Mouse (Mus musculus) embryonic stem cell, embryonic (primary cell): ENCODE measurements around the gene Mog.

Experiments used
- CTCF ChIA-PET, 4 experiments: fragments of 300-600 bp in 2 of 4; fragments of 350-600 bp in 2 of 4; sonication (Branson Sonifier 250); formaldehyde crosslinking; loops; one replicate each; lab custom pipeline; 2022; ENCODE audit warnings: inconsistent platforms in 2 of 4; lab: Charles Lee
- POLR2A ChIA-PET, 4 experiments: fragments of 300-600 bp in 2 of 4; fragments of 350-600 bp in 2 of 4; sonication (Branson Sonifier 250); formaldehyde crosslinking; loops; one replicate each; lab custom pipeline; 2022; ENCODE audit warnings: antibody characterized with exemption in 4 of 4, inconsistent platforms in 1 of 4; lab: Charles Lee

The Mog gene

DNA sequence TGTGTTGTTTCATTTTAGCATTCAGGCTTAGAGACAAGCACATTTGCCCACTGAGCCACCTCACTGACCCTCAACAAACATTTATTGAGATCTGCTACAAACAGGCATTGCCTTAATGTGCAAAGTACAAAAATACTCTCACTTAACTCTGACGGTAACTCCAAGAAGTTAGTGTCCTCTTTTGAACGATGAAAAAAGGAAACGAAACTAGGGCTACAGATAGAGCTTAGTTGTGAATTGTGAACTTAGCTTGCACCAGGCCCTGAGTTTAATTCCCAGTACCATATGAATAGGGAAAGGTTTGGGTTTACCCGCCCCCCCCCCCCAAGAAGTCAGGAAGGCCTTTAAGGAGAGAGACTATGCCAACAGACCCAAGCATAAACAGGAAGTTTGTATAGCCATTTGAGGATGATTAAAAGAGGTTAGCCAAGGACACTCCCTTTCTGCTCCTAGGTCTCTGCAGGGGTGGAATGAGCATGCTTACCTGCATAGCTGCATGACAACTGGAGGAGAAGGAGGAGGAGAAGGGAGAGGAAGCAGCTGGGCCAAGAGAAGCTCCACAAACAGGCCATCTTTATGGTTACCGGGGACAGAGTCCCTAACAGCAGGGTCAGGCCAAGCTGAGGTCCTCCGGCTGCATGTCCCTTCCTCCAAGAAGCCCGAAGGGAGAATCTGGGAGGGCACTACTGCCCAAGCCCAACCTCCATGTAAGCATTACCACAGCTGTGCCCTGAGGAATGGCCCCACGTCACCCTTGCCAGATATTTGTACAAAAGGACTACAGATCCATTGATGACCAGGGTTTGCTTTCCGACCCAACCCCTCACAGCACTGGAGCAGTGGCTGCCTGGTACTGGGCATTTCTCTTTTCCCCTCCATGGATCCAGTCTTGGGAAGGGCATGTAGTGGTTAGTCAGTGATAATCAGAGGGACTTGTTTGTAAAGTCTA lies at the start of gene Mog:
Gene Mog, minus strand, starts transcription at position 771 of the 949 bp plus-strand sequence.
- CTCF ChIA-PET, result interaction anchor here in 2 of 4 experiments (0.5 to 1.0 kb wide), 3 partner anchors 12 to 191 kb away, joined by 3 to 8 read pairs (median 4); partner anchors contain the start of gene Gabbr1 (in 1 of the 2)
- POLR2A ChIA-PET, result interaction anchor here in 3 of 4 experiments (0.7 to 32.1 kb wide), 28 partner anchors 10 to 860 kb away, joined by 3 to 469 read pairs (median 4); partner anchors contain the start of genes Gabbr1 (in 3 of the 3), 2410137M14Rik (in 2 of the 3), Zfp57 (in 2 of the 3) and H2-M5 (in 1 of the 3)

DNA sequence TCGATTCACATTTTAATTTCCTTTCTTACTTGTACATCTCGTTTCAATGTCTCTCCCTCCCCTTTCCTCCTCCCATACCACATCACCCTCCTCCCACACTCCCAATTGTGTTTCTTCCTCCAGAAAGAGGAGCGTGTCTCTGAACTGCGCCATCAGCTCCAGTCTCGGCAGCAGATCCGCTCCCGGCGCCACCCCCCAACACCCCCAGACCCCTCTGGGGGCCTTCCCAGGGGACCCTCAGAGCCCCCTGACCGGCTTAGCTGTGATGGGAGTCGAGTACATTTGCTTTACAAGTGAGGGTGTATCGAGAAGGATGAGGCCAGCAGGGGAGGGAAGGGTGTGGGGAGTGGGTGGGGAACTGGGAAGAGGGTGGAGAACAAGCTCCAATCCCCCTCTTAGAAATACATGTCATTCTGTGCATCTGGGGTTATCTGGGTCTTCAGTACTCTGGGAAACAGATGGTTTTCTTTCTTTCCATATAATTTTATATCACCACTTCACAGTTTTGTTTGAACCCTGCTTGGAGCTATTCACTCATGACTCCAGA lies 49.6 kb upstream of the Mog start:
- ChIA-PET POLR2A (interaction anchor here (0.6 to 31.8 kb wide), 32 partner anchors 0 to 115 kb away, joined by 3 to 863 read pairs (median 4); partner anchors contain the start of genes Gabbr1 (in 2 of the 4) and 2410137M14Rik (in 1 of the 4)), CTCF (interaction anchor here in 3 of 4 experiments (0.6 to 2.4 kb wide), 7 partner anchors 10 to 1433 kb away, joined by 3 to 11 read pairs (median 4); no protein-coding TSS in a partner anchor)

DNA sequence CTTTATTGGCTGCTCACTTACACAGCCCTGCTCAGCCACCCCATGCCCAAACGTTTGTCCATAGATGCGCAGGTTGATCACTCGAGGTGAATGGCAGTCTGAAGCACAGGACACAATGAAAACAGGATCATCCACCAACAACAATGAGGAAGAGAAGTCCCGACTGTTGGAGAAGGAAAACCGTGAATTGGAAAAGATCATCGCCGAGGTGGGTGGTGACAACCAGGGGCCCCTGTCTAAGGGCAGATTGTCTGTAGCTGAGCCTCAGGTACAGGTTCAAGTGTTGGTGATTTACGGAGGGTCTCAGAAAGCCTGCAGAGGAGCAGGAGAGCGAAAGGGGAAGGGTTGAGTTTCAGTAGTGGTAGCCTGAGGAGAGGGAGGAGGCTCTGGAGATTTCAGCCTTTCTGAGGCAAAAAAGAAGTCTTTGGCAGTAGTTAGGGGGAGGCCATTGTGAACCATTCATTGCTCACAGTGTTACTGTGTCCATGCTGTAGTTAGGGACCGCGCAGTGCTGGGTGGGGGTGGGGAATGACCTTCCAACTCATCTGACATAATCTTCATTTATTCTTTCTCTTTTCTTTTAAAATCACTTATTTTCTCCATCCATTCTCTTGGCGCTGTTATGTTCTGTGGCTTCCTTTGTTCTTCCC lies 49.0 kb upstream of the Mog start:
- POLR2A ChIA-PET, result interaction anchor here (0.6 to 31.8 kb wide), 30 partner anchors 0 to 125 kb away, joined by 3 to 863 read pairs (median 4); partner anchors contain the start of gene Gabbr1 (in 2 of the 4)
- CTCF ChIA-PET, result interaction anchor here (0.6 to 2.4 kb wide), 7 partner anchors 9 to 1432 kb away, joined by 3 to 11 read pairs (median 5); no protein-coding TSS in a partner anchor

DNA sequence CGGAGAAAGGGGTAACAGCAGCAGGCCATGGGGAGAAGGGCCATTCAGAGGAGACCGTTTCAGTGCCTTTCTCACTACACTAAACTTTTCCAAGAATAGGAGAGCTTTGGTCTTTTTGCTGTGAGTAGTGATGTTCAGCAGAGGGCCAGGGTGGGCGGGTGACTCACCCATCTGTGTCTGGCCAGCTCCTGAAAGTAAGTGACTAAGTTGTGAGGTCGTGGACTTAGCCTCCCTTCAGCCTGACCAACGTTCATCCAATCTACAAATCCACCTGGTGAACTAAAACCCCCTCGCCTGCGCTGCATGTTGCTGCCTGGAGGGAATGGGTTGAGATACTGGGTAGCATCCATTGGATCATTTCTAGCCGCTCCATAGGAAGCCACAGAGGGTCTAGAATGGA lies 46.9 kb upstream of the Mog start:
- ChIA-PET POLR2A (interaction anchor here (0.6 to 31.8 kb wide), 20 partner anchors 2 to 142 kb away, joined by 3 to 863 read pairs (median 4); partner anchors contain the start of gene Gabbr1 (in 2 of the 4)), CTCF (interaction anchor here in 2 of 4 experiments (0.7 to 1.5 kb wide), 3 partner anchors 20 to 246 kb away, joined by 3 to 9 read pairs (median 3); no protein-coding TSS in a partner anchor)

DNA sequence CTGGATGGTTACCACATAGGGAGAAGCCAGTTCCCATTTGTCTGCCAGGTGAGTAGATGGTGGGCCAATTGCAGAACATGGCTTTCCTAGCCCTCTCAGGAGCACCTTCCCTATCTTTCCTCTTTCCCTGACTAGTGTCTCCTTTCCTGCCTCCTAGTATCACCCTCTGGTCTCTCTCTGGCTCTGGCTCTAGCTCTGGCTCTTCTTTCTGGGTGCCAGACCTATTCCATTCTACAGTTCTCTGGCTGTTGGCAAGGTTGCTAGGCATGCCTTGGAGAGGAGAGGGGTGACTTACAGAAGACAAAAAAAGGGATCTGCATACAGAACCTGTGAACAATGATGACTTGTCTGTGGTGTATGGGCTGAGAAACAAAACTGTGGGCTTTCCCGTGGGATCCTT lies 44.7 kb upstream of the Mog start:
- ChIA-PET POLR2A (interaction anchor here in 2 of 4 experiments (1.1 to 31.8 kb wide), 6 partner anchors 5 to 93 kb away, joined by 3 to 863 read pairs (median 12); partner anchors contain the start of genes Gabbr1 (in 1 of the 2) and Olfr93 (in 1 of the 2)), CTCF (interaction anchor here in 1 of 4 experiments (1.4 kb wide), 1 partner anchor 18 kb away, joined by 6 read pairs; no protein-coding TSS in a partner anchor)

DNA sequence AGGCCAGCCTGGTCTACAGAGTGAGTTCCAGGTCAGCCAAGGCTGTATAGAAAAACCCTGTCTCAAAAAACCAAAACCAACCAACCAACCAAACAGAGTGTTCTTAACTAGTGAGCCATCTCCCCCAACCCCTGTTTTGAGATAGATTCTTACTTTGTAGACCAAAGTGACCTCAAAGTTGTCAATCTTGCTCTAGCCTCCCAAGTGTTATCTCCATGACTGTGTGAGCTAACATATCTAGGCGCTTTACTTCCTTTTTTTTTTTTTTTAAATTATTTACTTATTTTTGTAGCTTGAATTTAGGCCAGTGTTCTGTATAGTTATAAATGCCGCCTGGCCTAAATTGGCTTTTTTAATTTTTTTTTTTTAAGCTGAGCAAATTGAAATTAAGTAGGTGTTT lies 42.8 kb upstream of the Mog start:
- CTCF ChIA-PET, result interaction anchor here in 1 of 4 experiments (0.7 kb wide), 2 partner anchors 46 to 1259 kb away, joined by 3 read pairs; no protein-coding TSS in a partner anchor
- POLR2A ChIA-PET, result interaction anchor here in 3 of 4 experiments (0.6 to 31.8 kb wide), 7 partner anchors 7 to 127 kb away, joined by 3 to 863 read pairs (median 4); partner anchors contain the start of gene Gabbr1 (in 1 of the 3)

DNA sequence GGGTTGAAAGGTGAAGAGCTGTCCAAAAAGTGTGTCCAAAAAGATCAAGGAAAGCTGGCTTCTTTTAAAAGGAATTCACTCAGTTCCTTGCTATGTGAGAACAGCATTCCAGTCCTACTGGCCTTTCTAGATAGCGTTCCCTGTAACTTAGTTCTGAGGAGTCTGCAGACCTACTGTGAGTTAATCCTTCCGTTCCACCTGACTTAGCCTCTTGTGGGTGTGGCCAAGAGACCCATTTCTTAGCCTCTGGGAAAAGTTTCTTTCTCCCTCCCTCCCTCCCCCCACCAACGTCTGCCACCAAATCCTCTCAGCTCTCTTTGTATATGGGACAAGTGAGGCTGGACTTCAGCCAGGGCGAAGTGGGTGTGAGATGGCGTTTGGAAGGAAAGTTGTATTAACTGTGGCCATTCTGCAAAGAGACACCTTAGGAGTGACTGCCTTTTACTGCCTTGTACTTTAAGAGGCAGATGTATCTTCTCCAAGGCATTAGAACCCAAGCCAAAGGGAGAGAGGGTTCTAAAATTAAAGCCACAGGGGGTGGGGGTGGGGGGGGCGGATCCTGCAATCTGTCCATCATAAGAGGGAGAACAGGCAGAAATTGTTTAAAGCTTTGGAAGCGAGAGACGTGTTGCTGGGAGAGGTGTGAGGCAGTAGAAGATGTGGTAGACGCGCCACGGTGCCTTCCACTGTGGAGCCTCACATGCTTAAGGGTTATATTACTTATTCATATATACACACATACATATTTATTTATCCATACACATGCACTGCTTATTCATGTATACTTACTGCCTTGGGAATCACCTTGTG lies 40.7 kb upstream of the Mog start:
- ChIA-PET POLR2A (interaction anchor here (0.6 to 31.8 kb wide), 31 partner anchors 6 to 1908 kb away, joined by 3 to 863 read pairs (median 5); partner anchors contain the start of genes Gabbr1 (in 1 of the 4), Ppp1r11 (in 1 of the 4) and Zfp57 (in 1 of the 4)), CTCF (interaction anchor here in 3 of 4 experiments (0.6 to 1.0 kb wide), 7 partner anchors 8 to 1480 kb away, joined by 3 to 11 read pairs (median 3); partner anchors contain the start of gene Gabbr1 (in 1 of the 3))

DNA sequence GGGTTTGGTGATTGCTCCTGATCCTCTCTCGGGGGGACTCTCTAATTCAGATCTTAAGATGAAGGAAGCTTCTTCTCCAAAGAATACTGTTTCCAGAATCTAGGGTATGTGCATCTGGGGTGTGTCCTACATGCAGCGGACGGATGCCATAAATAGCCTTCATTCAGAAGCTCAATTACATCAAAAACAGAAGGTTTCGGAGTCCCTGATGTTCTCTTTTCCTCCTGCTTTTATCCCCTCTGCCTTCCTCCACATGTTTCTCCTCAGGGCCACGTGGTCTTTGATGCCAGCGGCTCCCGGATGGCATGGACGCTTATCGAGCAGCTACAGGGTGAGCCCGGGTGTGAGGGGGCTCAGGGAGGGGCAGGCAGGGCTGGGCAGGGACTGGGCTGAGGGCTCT lies 39.9 kb upstream of the Mog start:
- CTCF ChIA-PET, result interaction anchor here (0.5 to 2.1 kb wide), 10 partner anchors 9 to 1479 kb away, joined by 3 to 6 read pairs (median 3); partner anchors contain the start of gene Gabbr1 (in 1 of the 4)

DNA sequence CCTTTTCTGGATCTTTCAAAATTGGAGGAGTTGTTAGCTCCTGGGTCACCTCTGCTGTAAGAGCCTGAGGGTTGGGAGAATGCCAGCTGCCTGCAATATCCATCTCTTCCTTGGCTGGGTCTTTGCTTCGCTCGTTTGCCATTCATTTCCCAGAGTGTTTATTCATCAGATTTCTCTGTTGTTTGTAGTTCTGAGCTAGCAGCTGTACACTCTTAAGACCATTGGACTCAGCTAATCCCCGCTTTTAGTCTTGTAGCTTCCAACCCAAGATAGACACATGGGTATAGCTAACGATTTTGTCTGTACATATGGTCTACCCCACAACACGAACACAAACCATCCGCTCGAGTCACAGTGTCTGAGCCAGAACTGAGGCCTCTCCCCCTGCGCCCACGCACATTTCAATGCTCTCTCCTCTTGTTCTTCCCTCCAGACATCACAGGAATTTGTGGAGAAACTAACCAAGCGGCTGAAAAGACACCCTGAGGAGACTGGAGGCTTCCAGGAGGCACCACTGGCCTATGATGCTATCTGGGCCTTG lies 39.0 kb upstream of the Mog start:
- ChIA-PET CTCF (interaction anchor here in 3 of 4 experiments (0.5 to 2.1 kb wide), 9 partner anchors 12 to 148 kb away, joined by 3 to 6 read pairs (median 3); no protein-coding TSS in a partner anchor), POLR2A (interaction anchor here in 3 of 4 experiments (0.6 to 31.8 kb wide), 22 partner anchors 4 to 139 kb away, joined by 3 to 863 read pairs (median 4); partner anchors contain the start of genes Gabbr1 (in 2 of the 3) and Ppp1r11 (in 1 of the 3))

More for the DNA sequence above, 39.9 kb upstream of the Mog start:
- POLR2A ChIA-PET, result interaction anchor here (0.6 to 31.8 kb wide), 28 partner anchors 5 to 218 kb away, joined by 3 to 863 read pairs (median 5); partner anchors contain the start of genes Gabbr1 (in 2 of the 4), Ppp1r11 (in 1 of the 4) and Zfp57 (in 1 of the 4)

DNA sequence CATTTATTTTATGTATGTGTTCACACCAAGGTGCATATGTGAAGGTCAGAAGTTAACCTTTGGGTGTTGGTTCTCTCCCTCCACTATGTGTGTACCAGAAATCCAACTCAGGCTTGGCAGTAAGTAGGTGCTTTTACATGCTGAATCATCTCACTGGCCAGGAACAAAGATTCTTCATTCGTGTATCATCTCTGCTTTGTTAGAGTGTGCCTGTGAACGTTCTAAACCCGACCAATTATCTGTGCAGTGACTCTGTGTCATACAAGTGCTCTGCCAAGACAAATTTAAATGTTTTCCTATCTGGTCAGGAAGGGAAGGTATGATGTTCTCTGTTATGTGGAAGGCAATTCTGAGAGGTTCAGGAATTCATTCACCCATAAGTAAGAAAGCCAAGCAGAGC lies 38.2 kb upstream of the Mog start:
- CTCF ChIA-PET, result interaction anchor here in 2 of 4 experiments (0.9 to 2.1 kb wide), 7 partner anchors 11 to 147 kb away, joined by 3 to 6 read pairs (median 3); no protein-coding TSS in a partner anchor
- POLR2A ChIA-PET, result interaction anchor here in 3 of 4 experiments (0.7 to 31.8 kb wide), 22 partner anchors 3 to 1240 kb away, joined by 3 to 863 read pairs (median 4); partner anchors contain the start of genes Gabbr1 (in 3 of the 3), Ier3 (in 1 of the 3) and Ppp1r11 (in 1 of the 3)

DNA sequence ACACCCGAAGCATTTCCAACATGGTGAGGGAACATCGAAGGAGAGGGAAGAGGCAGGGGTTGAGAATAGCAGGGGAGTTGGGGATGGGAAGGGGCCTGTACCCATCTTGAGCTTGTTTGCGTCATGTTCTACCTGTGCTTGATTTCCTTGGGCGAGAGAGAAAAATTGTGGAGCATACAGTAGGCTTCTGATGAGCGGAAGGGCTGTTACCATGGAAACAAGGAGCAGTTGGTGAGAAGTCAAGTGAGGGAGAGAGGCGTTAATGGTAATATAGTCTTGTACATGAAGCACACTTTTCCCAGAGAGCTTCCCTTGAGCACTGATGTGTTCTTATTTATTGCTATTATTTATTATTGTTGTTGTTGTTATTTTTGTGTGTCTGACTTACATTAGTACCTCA lies 33.8 kb upstream of the Mog start:
- ChIA-PET CTCF (interaction anchor here in 1 of 4 experiments (0.6 to 0.7 kb wide), 2 partner anchors 39 to 146 kb away, joined by 3 to 5 read pairs; no protein-coding TSS in a partner anchor), POLR2A (interaction anchor here (0.6 to 31.8 kb wide), 10 partner anchors 9 to 32 kb away, joined by 3 to 863 read pairs (median 4); no protein-coding TSS in a partner anchor)

DNA sequence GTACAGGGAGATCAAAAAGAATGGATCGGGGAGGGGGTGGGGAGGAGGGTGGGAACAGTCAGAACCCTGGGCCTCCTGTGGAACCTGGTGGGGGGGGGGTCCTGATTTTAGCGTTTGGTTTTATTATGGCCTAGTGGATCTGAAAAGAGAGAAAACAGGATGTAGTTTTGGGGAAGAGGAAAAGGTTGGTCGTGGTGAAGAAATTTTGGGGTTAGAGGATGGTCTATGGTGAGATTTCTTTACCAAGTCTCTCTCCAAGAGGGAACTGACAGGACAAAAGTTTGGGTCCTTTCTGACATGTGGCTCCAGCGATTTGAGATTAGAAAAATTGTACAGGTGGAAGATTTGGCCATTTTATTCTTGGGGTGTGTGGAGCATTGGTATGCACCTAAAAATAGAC lies 28.5 kb upstream of the Mog start:
- CTCF ChIA-PET, result interaction anchor here in 1 of 4 experiments (0.8 to 2.6 kb wide), 3 partner anchors 23 to 138 kb away, joined by 3 to 9 read pairs (median 6); no protein-coding TSS in a partner anchor

DNA sequence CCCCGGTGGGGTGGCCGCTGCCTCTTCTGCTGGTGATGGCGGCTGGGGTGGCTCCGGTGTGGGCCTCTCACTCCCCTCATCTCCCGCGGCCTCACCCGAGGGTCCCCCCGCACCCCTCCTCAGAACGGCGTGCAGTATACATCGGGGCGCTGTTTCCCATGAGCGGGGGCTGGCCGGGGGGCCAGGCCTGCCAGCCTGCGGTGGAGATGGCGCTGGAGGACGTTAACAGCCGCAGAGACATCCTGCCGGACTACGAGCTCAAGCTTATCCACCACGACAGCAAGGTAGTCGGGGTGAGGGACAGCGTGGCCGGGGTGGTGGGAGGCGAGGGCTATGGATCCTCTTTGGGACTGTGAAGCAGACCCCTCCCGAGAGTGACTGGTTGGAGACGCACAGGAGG lies 27.7 kb upstream of the Mog start:
- ChIA-PET POLR2A (interaction anchor here (0.6 to 31.8 kb wide), 70 partner anchors 9 to 816 kb away, joined by 3 to 863 read pairs (median 5); partner anchors contain the start of genes 2410137M14Rik (in 2 of the 4), H2-M5 (in 2 of the 4), Mog (in 1 of the 4) and Trim15 (in 1 of the 4)), CTCF (interaction anchor here (0.5 to 2.6 kb wide), 19 partner anchors 9 to 225 kb away, joined by 3 to 20 read pairs (median 5); partner anchors contain the start of gene Zfp57 (in 1 of the 4))

More for the DNA sequence above, 28.5 kb upstream of the Mog start:
- POLR2A ChIA-PET, result interaction anchor here (0.6 to 31.8 kb wide), 25 partner anchors 10 to 105 kb away, joined by 3 to 863 read pairs (median 15); partner anchors contain the start of genes 2410137M14Rik (in 1 of the 4) and Zfp57 (in 1 of the 4)

DNA sequence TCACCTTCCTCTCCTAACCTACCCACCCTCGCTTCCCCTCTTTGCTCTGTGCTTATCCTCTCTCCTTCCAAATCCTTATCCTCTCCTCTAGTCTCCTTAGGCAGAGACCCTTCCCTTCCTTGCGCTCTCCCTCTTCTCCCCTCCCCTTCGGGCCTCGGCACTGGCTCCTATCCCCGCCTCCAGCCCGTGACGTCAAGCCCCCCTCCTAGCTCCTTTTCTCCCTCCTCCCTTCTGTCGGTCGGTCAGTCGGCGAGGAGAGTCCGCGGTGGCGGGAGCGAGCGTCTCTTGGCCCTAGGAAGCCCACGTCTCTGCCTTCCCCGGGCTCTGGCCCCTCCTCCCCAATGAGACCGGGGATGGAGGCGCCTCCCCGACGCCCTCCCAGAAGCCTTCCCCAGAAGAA lies 27.2 kb upstream of the Mog start:
- ChIA-PET POLR2A (interaction anchor here (0.5 to 31.8 kb wide), 95 partner anchors 9 to 1377 kb away, joined by 3 to 863 read pairs (median 5); partner anchors contain the start of genes H2-M5 (in 2 of the 4), Mog (in 2 of the 4), Zfp57 (in 2 of the 4) and 2410137M14Rik (in 1 of the 4)), CTCF (interaction anchor here (0.6 to 2.6 kb wide), 43 partner anchors 9 to 224 kb away, joined by 3 to 20 read pairs (median 4); partner anchors contain the start of gene Zfp57 (in 1 of the 4))
